Mouse (Mus musculus) central nervous system, embryonic 18 days (tissue): ENCODE measurements around the gene Golph3l. TPM values are rescaled to one million over a fixed set of nuclear protein-coding genes. Genes with fewer than 3 reads are reported as not detected.

Experiments used
- polyA plus RNA-seq: library from polyadenylated mRNA; depleted of rRNA; stranded (reverse); fragments of >200 nt; gene quantifications from 2 replicates; pipeline ENCODE4 v1.2.3, GENCODE M21; 2012; rRNA removed

The Golph3l gene
- polyA plus RNA-seq: 19.3 and 20.7 TPM in 2 replicates

DNA sequence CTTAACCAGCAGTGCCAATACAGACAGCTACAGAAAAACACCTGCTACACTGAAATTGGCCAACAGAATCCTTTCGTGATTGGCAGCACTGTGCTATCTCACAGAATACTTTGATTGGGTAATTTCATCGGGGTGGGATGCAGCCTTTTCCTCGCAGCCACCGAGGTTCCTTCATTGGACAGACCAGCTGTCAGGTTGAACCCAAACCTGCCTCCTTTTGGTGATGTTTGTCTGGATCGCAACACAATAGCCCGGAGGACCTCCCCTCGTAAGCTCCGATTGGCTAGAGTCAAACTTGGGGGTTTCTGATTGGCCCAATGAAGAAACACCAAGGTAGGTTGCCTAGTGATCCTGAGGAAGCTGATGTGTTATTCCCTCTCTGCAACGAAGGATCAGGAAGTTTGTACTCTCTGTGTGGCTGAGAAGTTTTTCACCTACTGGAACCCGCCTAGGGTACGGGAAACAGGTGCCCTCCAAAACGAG lies at the start of gene Golph3l:
TSS of gene Golph3l (plus strand) at position 331 of the 483 bp plus-strand sequence.

DNA sequence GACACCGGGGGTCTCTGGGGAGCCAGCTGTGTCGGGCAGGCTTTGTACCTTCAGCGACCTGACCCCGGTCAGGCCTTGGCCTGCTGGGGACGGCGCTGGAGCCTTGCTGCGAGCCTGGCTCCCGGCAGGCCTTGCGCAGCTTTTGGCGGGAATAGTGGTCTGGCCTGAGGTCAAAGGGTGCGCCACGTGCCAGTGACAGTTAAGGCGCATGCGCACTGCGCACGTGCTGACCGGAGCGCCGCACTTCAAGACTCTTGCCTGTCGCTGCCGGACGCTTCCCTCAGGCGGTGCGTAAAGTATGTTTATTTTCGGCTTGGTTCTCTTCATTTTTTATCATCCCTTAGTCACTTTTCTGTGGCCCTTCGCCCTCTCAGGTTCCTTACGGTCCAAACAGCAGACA lies 29.3 kb upstream of the Golph3l start, which contains the start of gene Hormad1:
TSS of gene Hormad1 (plus strand) at position 241 of the 400 bp plus-strand sequence.

DNA sequence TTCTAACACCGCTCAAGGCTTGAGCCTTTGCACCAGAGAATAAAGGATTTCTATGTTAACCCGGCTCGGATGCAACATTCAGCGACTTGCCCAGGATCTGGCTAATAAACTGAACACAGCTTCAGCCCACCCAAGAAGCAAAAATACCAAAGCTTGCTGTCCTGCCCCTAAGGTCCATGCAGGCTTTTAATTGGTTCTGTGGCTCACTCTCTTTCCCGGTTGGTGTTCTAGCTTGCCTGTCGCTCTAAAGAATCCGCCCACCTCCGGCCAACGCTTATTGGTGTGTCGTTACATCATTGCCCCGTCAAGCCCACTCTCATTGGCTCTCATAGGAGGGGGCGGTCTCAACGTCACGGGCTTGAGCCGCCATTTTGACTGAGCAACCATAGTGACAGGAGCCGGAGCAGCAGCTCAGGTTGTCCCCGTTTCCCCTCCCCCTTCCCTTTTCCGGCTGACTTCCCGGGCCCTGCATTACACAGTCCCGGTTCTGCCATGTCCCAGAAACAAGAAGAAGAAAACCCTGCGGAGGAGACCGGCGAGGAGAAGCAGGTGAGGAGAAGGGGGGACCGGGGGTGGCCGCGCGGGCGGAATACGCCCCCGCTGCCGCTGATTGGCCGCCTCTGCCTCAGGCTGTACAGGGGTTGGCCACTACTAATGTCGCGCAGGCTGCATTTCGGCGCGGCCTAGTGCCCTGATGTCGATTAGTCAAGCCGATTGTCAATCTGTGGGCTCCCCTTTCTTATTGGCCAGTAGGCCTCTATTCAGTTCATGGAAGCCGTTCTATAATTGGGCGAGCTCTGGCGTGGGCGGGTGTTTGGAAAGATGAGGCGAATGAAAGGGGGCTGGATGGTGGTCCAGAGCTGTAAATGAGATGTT lies 36.1 kb downstream of the Golph3l start, which contains the start of gene Ensa:
TSS of gene Ensa (plus strand) at position 366 of the 876 bp plus-strand sequence.

DNA sequence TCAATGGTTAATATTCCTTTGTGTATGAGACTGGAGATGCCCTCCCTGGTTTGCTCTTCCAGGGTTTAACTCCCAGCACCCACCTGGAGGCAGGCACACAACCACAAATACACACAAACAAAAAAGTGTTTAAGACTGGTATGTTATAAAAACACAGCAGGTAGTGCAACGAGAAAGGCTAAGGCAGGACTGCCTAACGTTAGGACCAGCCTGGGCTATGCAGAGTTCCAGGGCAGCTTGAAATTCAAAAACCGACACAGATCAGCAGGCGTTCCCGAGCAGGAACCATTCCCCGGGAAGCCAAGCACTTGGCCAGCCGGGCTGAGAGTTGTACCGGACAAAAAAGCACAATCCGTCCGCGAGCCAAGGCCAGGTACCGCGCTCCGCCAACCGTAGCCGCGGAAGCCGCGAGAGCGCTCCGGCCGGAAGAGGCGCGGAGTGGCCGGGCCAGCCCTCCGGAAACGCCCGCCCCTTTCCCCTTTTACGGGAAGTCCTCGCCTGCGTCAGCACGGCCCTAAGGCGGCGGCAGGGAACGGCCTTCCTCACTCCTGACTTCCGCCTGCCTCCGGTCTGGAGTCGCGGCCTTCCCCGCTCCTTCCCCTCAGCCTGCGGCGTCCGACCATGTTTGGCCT lies 69.6 kb downstream of the Golph3l start, which contains the start of gene Mcl1:
TSS of gene Mcl1 (plus strand) at position 553 of the 632 bp plus-strand sequence.

Other genes with a start within 250 kb of the Golph3l start
- 54.5 and 56.8 TPM in 2 replicates for gene Setdb1, start 231.7 kb upstream of the Golph3l start, polyA plus RNA-seq
- not detected in 2 replicates for gene 4930558C23Rik, start 186.1 kb upstream of the Golph3l start, polyA plus RNA-seq
- gene Arnt, start 154.5 kb upstream of the Golph3l start, polyA plus RNA-seq: 29.1 and 33.1 TPM in 2 replicates
- gene Ctsk, start 89.7 kb upstream of the Golph3l start, polyA plus RNA-seq: 5.9 and 35.0 TPM in 2 replicates
- gene Ctss, start 62.1 kb upstream of the Golph3l start, polyA plus RNA-seq: 8.8 and 9.2 TPM in 2 replicates
- not detected in 2 replicates for gene Hormad1, start 29.3 kb upstream of the Golph3l start, polyA plus RNA-seq
- gene Ensa, start 36.1 kb downstream of the Golph3l start, polyA plus RNA-seq: 47.0 and 50.6 TPM in 2 replicates
- gene Mcl1, start 69.9 kb downstream of the Golph3l start, polyA plus RNA-seq: 62.9 and 66.1 TPM in 2 replicates
- 0.76 and 2.1 TPM in 2 replicates for gene Adamtsl4, start 99.0 kb downstream of the Golph3l start, polyA plus RNA-seq
- 13.4 and 56.2 TPM in 2 replicates for gene Ecm1, start 150.6 kb downstream of the Golph3l start, polyA plus RNA-seq
- 39.4 and 42.8 TPM in 2 replicates for gene Tars2, start 171.3 kb downstream of the Golph3l start, polyA plus RNA-seq
- gene Rprd2, start 229.9 kb downstream of the Golph3l start, polyA plus RNA-seq: 21.7 TPM in 2 replicates